Mouse (Mus musculus): ENCODE results near the gene Il11ra2.
"Not testable (repeated sequence)": the region's sequence is repeated elsewhere in the genome, so short reads cannot be mapped to it uniquely, and the experiment has no call there.

Il11ra2 gene

DNA sequence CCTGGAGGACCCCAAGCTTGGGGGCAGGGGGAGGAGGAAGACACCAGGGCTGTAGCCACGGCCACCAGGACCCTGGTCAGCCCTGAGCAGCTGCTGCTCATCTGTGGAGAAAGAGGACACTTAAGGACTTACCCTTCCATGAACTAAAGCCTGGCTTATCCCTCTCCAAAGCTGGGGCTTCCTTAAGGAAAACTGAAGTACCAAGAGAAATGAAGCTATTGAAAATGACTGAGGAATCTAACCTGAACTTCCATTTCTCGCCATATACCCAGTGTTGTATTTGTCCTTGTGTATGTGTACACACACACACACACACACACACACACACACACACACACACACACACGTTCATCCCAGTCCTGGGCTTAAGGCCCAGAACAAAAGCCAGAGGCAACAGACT is at the start of gene Il11ra2:
Gene Il11ra2, minus strand, starts transcription at position 101 of the 400 bp plus-strand sequence.
- not testable (repeated sequence) for TF ChIP-seq GATA4 (IDR thresholded peaks at IDR 0.05; ENCODE audit: insufficient replicate concordance, low read length)

GRCm38 (mm10) chr4:42654951-42655350 is 6.7 kb downstream of the Il11ra2 start, which contains the start of gene Ccl27b:
Gene Ccl27b, plus strand, starts transcription at chr4:42655251.
- not testable (repeated sequence) for TF ChIP-seq GATA4 (IDR thresholded peaks at IDR 0.05; ENCODE audit: insufficient replicate concordance, low read length)

GRCm38 (mm10) chr4:42629419-42629818 is 32.3 kb downstream of the Il11ra2 start, which contains the start of gene Gm2564:
Gene Gm2564, plus strand, starts transcription at chr4:42629719.
- TF ChIP-seq GATA4 (IDR thresholded peaks at IDR 0.05; ENCODE audit: insufficient replicate concordance, low read length), result not testable (repeated sequence)

- not testable (repeated sequence) for TF ChIP-seq GATA4 (IDR thresholded peaks at IDR 0.05; ENCODE audit: insufficient replicate concordance, low read length)
Observed at GRCm38 (mm10) chr4:42611895-42612294, 49.8 kb downstream of the Il11ra2 start, which contains the start of gene Gm10591. Gene Gm10591, plus strand, starts transcription at chr4:42612195.

Measured in liver, adult (tissue).